Mouse (Mus musculus) embryonic facial prominence, embryonic 15.5 days (tissue): ENCODE results near the gene Artn. TPM values are rescaled to one million over a fixed set of nuclear protein-coding genes. Genes with fewer than 3 reads are reported as not detected.

Source experiments
- ATAC-seq: fragments of 200-750 bp; cut with Nextera tagmentation; 2 replicates; pipeline ENCODE4 v1.8.0; 2017; ENCODE audit warnings: low read depth, moderate TSS enrichment; ENCODE audit not compliant: insufficient number of reproducible peaks, low FRiP score, low TSS enrichment
- H3K27ac ChIP-seq: fragments of 300-500 bp; sonication (generic); replicated peaks from 2 replicates; pipeline ENCODE4 v1.5.1; 2015; ENCODE audit warnings: mild to moderate bottlenecking, inconsistent platforms
- H3K27me3 ChIP-seq: fragments of 300-500 bp; sonication (generic); 2 replicates; pipeline ENCODE4 v1.6.1; 2015; ENCODE audit warnings: inconsistent platforms
- H3K36me3 ChIP-seq: fragments of 300-500 bp; sonication (generic); 2 replicates; pipeline ENCODE4 v1.6.1; 2015; ENCODE audit warnings: mild to moderate bottlenecking, inconsistent platforms
- H3K4me1 ChIP-seq: fragments of 300-500 bp; sonication (generic); 2 replicates; pipeline ENCODE4 v1.6.1; 2015; ENCODE audit warnings: inconsistent platforms
- H3K4me2 ChIP-seq: fragments of 300-500 bp; sonication (generic); replicated peaks from 2 replicates; pipeline ENCODE4 v1.6.1; 2015; ENCODE audit warnings: mild to moderate bottlenecking, inconsistent platforms
- H3K4me3 ChIP-seq: fragments of 300-500 bp; sonication (generic); replicated peaks from 2 replicates; pipeline ENCODE4 v1.5.1; 2015; ENCODE audit warnings: mild to moderate bottlenecking, inconsistent platforms
- H3K9ac ChIP-seq: fragments of 300-500 bp; sonication (generic); 2 replicates; pipeline ENCODE4 v1.6.1; 2015; ENCODE audit warnings: inconsistent platforms
- H3K9me3 ChIP-seq: fragments of 300-500 bp; sonication (generic); replicated peaks from 2 replicates; pipeline ENCODE4 v1.6.1; 2016; ENCODE audit warnings: inconsistent platforms
- WGBS: fragments of 180-500 bp; shearing (Covaris S2); methylation state at CpG from one replicate; pipeline ENCODE4 v1.1.7; 2015; 5-methylcytosine and 5-hydroxymethylcytosine counted together
- polyA plus RNA-seq: library from polyadenylated mRNA; unstranded; fragments of >200 nt; fragmentation: Nextera tagmentation; extraction: Ambion mirVana; gene quantifications from 2 replicates; pipeline ENCODE4 v1.2.1, GENCODE M21; 2015

The Artn gene
- polyA plus RNA-seq, 1 experiment from 2014 or later: 4.3 TPM

DNA sequence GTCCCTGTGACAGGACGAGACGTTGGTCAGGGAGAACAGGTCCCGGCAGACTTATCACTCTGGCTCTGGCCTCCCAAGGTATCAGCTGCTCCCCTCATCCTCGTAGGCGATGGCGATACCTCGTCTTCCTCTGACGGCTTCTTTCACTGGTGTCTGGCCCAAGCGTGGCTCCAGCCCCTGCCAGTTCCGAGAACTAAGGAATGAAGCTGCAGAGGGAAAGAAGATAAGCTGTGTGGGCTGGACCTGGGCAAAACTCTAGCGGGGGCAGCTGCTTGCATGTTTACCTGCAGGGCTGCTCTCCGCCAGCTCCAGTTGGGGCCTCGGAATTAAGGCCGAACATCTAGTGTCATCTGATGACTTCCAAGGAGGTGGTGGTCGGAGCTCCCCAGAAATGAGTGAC lies 40.1 kb downstream of the Artn start:
- Histone ChIP-seq H3K27ac (no peak overlapping the region), H3K4me2 (no peak overlapping the region), H3K36me3 (peaks cover 35% of the 10 kb centered on the region), H3K27me3 (no peaks in the 10 kb centered on the region), H3K9ac (no peak overlapping the region), H3K9me3 (no peaks in the 10 kb centered on the region), H3K4me3 (no peak overlapping the region), H3K4me1 (peaks cover 35% of the 10 kb centered on the region)
- no peak for ATAC-seq
- 89% methylated on average over 15 of the region's 15 CpGs for WGBS

DNA sequence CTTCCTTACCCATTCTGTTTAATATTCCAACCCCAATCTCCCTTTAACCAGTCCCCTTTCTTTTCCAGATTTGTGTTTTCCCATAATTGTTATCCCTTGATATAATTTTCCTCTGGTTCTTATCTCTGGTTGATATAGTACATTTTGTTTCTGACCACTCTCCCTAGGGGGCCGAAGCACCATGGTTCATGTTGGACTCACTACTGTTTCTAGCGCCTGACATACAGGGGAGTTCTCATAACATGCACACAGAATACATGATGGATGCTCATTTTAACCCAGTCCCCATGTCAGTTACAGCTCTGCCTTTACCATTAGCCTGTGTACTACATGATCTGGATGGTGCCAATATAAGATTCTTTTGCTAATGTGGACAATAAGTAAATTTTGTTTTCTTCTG lies 41.6 kb downstream of the Artn start:
- ATAC-seq: no peak
- no peak overlapping the region for H3K27ac ChIP-seq
- WGBS: 71% methylated on average over 2 of the region's 2 CpGs
- no peaks in the 10 kb centered on the region for H3K27me3 ChIP-seq
- H3K36me3 ChIP-seq: peaks cover 33% of the 10 kb centered on the region
- H3K9me3 ChIP-seq: no peaks in the 10 kb centered on the region
- peak overlapping the region; percentile 85; the same call in 1 of the 2 replicates for H3K4me2 ChIP-seq
- H3K4me3 ChIP-seq: peak overlapping the region; percentile 69; the same call in 1 of the 2 replicates
- H3K4me1 ChIP-seq: peaks cover 46% of the 10 kb centered on the region
- H3K9ac ChIP-seq: no peak overlapping the region

DNA sequence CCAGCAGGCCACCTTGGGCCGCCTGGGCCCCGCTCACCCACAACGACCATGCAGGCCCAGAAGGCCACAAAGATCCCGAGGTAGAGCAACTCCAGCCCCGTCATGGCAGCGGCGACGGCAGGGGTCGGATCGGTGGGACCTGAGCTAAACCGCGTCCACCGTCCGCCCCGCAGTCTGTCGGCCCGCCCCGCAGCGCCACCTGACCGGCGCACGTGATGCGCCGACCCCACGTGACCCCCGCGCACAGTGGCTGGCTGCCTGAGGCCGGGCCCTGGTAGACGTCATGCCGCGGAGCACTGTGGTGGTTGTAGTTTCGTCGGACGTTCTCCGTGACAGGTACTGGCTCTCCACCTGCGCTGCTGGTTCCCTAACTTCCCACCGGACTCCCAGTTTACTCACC lies 42.4 kb downstream of the Artn start, which contains the start of gene Atp6v0b:
Atp6v0b (minus strand) TSS at position 201 of the 400 bp plus-strand sequence.
- peaks cover 51% of the 10 kb centered on the region for H3K4me1 ChIP-seq

DNA sequence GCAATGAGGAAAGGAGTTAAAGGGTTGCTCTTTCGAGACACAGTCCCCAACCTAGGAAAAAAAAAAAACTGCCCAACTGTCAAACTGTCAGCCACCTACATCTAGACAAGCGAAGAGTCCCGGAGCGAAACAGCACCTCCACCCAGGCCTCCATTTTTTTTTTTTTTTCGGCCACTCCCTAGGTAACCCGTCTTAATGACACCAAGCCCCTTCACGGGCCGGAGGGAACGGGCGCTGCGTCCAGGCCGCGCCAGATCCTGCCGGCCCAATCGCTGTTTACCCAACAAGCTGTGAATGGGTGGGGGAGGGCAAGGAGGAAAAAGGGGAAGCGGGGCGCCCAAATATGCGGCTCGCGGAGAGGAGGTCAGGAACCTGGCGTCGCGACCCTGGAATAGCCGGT lies 42.9 kb downstream of the Artn start:
- Histone ChIP-seq H3K4me2 (peak overlapping the region; percentile 85), H3K36me3 (peaks cover 33% of the 10 kb centered on the region), H3K4me3 (peak overlapping the region; percentile 69), H3K9ac (peak overlapping the region; percentile 63), H3K9me3 (no peaks in the 10 kb centered on the region), H3K27ac (0 out of 2 replicates have a peak overlapping the region, but pooled peaks have one; percentile 28), H3K27me3 (no peaks in the 10 kb centered on the region), H3K4me1 (peaks cover 53% of the 10 kb centered on the region)
- no peak for ATAC-seq
- WGBS: 3% methylated on average over 24 of the region's 24 CpGs

More for the DNA sequence above, 42.4 kb downstream of the Artn start, which contains the start of gene Atp6v0b:
- H3K4me3 ChIP-seq: peak within 1 kb of the TSS; percentile 69
- no peaks in the 10 kb centered on the region for H3K27me3 ChIP-seq
- peak within 1 kb of the TSS; percentile 85 for H3K4me2 ChIP-seq
- peak within 1 kb of the TSS; percentile 63 for H3K9ac ChIP-seq
- ATAC-seq: peak; percentile 86
- 0 out of 2 replicates have a peak within 1 kb of the TSS, but pooled peaks have one; percentile 28 for H3K27ac ChIP-seq
- no peaks in the 10 kb centered on the region for H3K9me3 ChIP-seq
- under 1% methylated on average over 37 of the region's 37 CpGs for WGBS
- peaks cover 33% of the 10 kb centered on the region for H3K36me3 ChIP-seq

DNA sequence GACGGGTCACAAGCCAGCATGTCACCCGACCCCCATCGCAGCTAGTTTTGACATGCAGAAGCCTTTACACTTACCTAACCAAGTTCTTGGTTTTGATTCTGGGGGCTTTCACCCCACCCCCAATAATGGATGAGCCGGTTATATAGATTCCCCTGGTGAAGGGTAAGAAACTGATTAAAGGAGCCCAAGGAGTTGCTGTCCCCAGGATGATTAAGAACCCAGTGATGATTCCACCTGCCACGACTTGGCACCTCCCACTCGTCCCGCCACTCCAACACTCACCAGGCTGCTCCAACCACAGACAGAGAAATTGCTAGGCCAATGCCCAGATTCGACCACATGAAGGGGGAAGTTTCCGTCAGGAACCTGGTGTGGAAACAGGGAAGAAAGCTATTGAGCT lies 43.6 kb downstream of the Artn start:
- Histone ChIP-seq H3K27me3 (no peaks in the 10 kb centered on the region), H3K4me1 (peaks cover 52% of the 10 kb centered on the region), H3K36me3 (peaks cover 33% of the 10 kb centered on the region), H3K27ac (no peak overlapping the region), H3K9me3 (no peaks in the 10 kb centered on the region), H3K4me3 (peak overlapping the region; percentile 69), H3K9ac (peak overlapping the region; percentile 63), H3K4me2 (peak overlapping the region; percentile 85)
- WGBS: 78% methylated on average over 9 of the region's 9 CpGs
- no peak for ATAC-seq

DNA sequence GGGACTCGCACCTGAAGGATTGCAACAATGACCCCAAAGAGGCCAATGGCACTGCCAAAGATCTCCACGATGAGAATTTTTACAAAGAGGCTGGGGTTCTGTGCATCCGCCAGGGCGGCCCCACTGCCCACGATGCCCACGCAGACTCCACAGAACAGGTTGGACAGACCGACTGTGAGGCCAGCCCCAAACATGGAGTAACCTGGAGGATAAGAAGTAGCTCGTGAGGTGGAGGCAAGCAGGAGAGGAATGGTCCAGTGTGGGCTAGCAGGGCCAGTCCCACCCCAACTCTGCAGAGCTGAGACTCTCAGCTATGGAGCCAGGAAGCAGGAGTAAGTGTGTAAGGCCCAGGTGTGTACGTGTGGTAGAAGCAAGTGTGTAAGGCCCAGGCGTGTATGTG lies 44.5 kb downstream of the Artn start:
- no peak for ATAC-seq
- Histone ChIP-seq H3K27me3 (no peaks in the 10 kb centered on the region), H3K36me3 (peaks cover 40% of the 10 kb centered on the region), H3K4me1 (peaks cover 49% of the 10 kb centered on the region), H3K9me3 (no peaks in the 10 kb centered on the region), H3K4me2 (no peak overlapping the region), H3K4me3 (no peak overlapping the region), H3K27ac (no peak overlapping the region), H3K9ac (no peak overlapping the region)
- 93% methylated on average over 10 of the region's 10 CpGs for WGBS

DNA sequence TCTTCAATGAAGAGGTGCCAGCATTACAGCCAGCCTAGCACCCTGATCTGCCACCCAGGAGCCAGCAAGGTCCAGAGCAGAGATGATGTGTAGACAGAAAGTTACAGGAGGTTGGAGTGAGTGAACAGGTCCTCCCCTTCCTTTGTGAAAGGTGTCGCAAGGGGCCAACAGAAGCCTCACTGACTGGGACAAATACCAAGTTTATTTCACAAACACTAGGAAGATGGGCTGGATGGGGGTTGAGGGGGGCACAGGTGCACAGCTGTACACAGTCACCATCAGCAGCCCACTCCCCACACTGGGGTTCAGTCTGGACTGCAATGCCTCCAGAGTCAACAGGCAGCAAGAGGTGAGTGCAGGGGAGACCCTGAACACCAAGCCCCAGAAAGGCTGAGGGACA lies 45.4 kb downstream of the Artn start:
- 82% methylated on average over 1 of the region's 1 CpGs for WGBS
- Histone ChIP-seq H3K9me3 (no peaks in the 10 kb centered on the region), H3K27ac (no peak overlapping the region), H3K4me1 (peaks cover 49% of the 10 kb centered on the region), H3K36me3 (peaks cover 39% of the 10 kb centered on the region), H3K9ac (0 out of 2 replicates have a peak overlapping the region, but pooled peaks have one; percentile 79), H3K4me3 (peak overlapping the region; percentile 81), H3K27me3 (no peaks in the 10 kb centered on the region), H3K4me2 (peak overlapping the region; percentile 81)
- ATAC-seq: no peak

DNA sequence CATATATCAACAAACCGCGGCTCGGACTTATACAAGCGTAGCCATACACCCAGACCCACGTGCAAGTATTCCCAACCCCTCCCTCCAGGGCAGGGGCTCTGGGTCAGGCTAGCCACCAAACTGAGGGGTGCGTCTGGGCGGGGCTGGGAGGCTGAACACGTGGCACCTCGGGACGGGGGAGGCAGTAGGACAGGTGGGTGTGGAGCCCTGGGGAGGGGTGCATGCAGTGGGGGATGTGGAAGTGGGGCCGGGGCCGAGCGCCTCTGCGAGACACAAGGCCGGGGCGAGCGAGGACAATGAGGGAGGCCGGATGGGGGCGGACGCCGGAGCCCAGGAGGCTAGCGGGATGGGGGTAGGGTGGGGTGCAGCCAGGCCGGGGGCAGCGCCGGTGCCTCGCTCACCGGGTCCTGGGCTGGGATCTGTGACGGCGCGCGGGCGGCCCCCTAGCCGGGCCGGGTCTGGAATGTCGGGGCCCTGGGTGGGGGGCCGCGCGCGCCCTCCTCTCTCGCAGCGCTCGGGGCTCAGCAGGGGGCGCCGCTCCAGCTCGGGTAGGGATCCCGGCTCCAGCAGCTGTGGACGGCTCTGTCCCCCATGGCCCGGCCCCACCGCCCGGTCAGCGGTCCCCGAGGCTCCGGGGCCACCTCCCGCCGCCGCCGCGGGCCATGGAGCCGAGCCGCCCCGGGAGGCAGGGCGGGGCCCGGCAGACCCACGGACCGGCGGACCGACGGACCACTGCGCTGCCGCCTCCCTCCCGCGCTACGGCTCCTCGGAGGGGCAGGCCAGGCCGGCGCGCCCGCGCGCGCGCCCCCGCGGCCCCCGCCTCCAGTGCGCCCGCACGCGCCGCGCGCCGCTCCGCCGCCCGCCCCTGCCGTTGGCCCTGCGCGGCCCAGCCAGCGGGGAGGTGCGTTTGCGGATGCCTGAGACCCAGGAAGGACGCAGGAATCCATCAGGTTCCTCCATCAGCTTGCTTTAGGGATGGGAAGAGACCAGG lies 46.6 kb downstream of the Artn start, which contains the start of gene B4galt2:
B4galt2 (minus strand) TSS at position 787 of the 991 bp plus-strand sequence.
- H3K27ac ChIP-seq: peak within 1 kb of the TSS; percentile 83

DNA sequence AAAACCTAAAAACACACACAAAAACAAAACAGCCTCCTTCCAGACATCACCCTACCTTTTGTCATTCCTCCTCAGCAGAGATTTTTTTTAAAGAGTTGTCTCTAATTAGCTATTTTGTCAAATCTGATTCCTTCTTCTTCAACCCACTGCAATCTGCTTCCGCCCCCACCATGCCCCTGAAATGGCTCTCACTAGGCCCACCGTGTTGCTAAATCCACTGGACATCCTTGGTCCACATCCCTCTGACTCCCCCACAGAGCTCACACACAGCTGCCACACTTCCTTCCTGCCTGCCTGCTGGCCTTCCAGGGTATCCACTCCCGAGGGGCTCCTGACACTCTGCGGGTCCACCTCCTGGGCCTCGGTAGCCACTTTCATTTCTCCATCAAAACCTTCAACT lies 50.9 kb downstream of the Artn start:
- H3K4me2 ChIP-seq: no peak overlapping the region
- H3K27me3 ChIP-seq: no peaks in the 10 kb centered on the region
- H3K27ac ChIP-seq: no peak overlapping the region
- no peak for ATAC-seq
- peaks cover 18% of the 10 kb centered on the region for H3K4me1 ChIP-seq
- WGBS: 70% methylated on average over 5 of the region's 5 CpGs
- peaks cover 66% of the 10 kb centered on the region for H3K36me3 ChIP-seq
- no peak overlapping the region for H3K4me3 ChIP-seq
- no peak overlapping the region for H3K9ac ChIP-seq
- H3K9me3 ChIP-seq: no peaks in the 10 kb centered on the region

More for the DNA sequence above, 46.6 kb downstream of the Artn start, which contains the start of gene B4galt2:
- under 1% methylated on average over 97 of the region's 103 CpGs for WGBS
- Histone ChIP-seq H3K9me3 (no peaks in the 10 kb centered on the region), H3K4me3 (peak within 1 kb of the TSS; percentile 81), H3K9ac (peak within 1 kb of the TSS; percentile 79), H3K27me3 (no peaks in the 10 kb centered on the region), H3K4me1 (peaks cover 49% of the 10 kb centered on the region), H3K4me2 (peak within 1 kb of the TSS; percentile 81), H3K36me3 (peaks cover 46% of the 10 kb centered on the region)
- peak; percentile 72 for ATAC-seq

DNA sequence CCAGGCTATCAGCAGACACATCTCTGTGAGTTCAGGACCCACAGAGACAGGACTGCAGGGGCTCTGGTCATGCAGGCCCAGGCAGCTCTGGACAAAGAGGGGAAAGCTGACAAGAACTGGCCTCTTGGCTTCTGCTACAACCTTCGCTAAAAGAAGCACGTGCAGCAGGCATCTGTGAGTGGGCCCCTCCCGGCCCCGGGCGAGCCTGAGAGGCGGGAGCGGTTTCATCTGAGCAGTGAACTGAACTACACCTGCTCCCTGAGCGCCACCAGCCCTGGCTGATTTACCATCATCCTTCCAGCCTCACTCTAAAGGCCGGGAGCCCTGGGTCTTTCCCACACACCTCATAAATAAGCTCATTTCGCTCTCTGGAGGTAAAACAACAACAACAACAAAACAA lies 51.3 kb downstream of the Artn start:
- WGBS: 58% methylated on average over 10 of the region's 10 CpGs
- Histone ChIP-seq H3K4me3 (no peak overlapping the region), H3K9me3 (no peaks in the 10 kb centered on the region), H3K4me1 (peaks cover 14% of the 10 kb centered on the region), H3K4me2 (no peak overlapping the region), H3K36me3 (peaks cover 70% of the 10 kb centered on the region), H3K27me3 (no peaks in the 10 kb centered on the region), H3K9ac (no peak overlapping the region), H3K27ac (no peak overlapping the region)
- no peak for ATAC-seq
